Mouse (Mus musculus) spleen, adult 2 months (tissue): ENCODE results near the gene Neurl2. TPM values are rescaled to one million over a fixed set of nuclear protein-coding genes. Genes with fewer than 3 reads are reported as not detected.
"Not testable (repeated sequence)": the region's sequence is repeated elsewhere in the genome, so short reads cannot be mapped to it uniquely, and the experiment has no call there.

ENCODE experiments used
- DNase-seq, 2 experiments: peaks; one replicate each; pipeline versions ENCODE4 v3.0.0 to v3.0.0-alpha.2; 2012 to 2021; ENCODE audit warnings: low spot score in 2 of 2, low read depth in 1 of 2
- H3K27ac ChIP-seq: fragments of 200-500 bp; 2 replicates; pipeline ENCODE4 v1.5.1; 2012; ENCODE audit warnings: low read length, inconsistent platforms; ENCODE audit not compliant: insufficient read depth
- H3K27me3 ChIP-seq: fragments of 200-500 bp; 2 replicates; pipeline ENCODE4 v1.6.1; 2012; ENCODE audit warnings: mild to moderate bottlenecking, moderate library complexity, low read length, inconsistent platforms; ENCODE audit not compliant: control insufficient read depth, insufficient read depth
- H3K36me3 ChIP-seq: fragments of 200-500 bp; 2 replicates; pipeline ENCODE4 v1.6.1; 2012; ENCODE audit warnings: mild to moderate bottlenecking, low read length, inconsistent platforms; ENCODE audit not compliant: control insufficient read depth, insufficient read depth
- H3K4me1 ChIP-seq: fragments of 200-500 bp; 2 replicates; pipeline ENCODE4 v1.6.1; 2011; ENCODE audit warnings: inconsistent platforms; ENCODE audit not compliant: control insufficient read depth, insufficient read depth, insufficient read length
- H3K4me3 ChIP-seq: fragments of 200-500 bp; 2 replicates; pipeline ENCODE4 v1.5.1; 2011; ENCODE audit warnings: mild to moderate bottlenecking, inconsistent platforms; ENCODE audit not compliant: insufficient read depth, insufficient read length; ENCODE audit errors: extremely low read depth
- CTCF ChIP-seq: fragments of 200-500 bp; IDR thresholded peaks from 2 replicates; pipeline ENCODE4 v1.5.1; 2011; ENCODE audit warnings: mild to moderate bottlenecking, inconsistent platforms; ENCODE audit not compliant: insufficient read depth, insufficient read length, insufficient replicate concordance; ENCODE audit errors: extremely low read depth
- POLR2A ChIP-seq: fragments of 200-500 bp; IDR thresholded peaks from 2 replicates; pipeline ENCODE4 v1.6.1; 2011; ENCODE audit warnings: low read depth, low read length, inconsistent platforms
- WGBS: fragments of 180-500 bp; shearing (Covaris S2); methylation state at CpG from one replicate; pipeline ENCODE4 v1.1.7; 2018; 5-methylcytosine and 5-hydroxymethylcytosine counted together
- polyA plus RNA-seq: library from polyadenylated mRNA; depleted of rRNA; stranded (reverse); fragments of >200 nt; gene quantifications from 2 replicates; pipeline ENCODE4 v1.2.3, GENCODE M21; 2012

The Neurl2 gene
- polyA plus RNA-seq, 1 experiment, result 5.7 TPM

DNA sequence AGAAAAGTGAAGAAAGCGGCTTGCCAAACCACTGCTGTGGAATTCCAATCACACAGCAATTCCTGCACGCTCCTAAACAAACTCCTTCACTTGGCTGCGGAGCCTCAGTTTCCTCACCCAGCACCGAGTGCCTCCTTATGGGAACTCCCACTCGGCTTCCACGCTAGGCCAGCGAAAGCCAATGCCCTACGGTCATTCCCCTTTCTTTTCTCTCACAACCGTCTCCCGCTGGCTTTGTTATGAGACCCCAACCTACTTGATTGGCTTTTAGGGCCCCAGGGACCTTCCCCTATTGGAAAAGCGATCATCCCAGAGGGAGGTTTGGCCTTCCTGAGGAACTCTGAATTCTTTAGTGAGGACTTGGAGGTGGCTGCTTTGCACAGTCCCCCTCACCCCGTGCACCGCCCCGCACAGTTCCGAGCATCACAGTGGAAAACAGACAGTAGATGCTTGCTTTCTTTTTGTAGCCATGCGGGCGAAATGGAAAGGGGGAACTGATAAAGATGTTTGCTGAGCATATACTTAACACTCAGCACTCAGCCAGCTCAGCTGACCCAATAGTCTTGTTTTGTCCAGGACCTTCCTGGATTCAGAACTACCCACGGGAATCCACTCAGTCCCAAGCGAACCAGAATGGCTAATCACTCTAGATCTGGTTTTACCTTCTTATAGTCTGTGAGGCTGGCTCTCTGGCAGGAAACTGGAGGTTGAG lies 24.7 kb upstream of the Neurl2 start:
- Histone ChIP-seq H3K4me3 (peak overlapping the region; percentile 65; the same call in 1 of the 2 replicates), H3K27me3 (peaks cover 10% of the 10 kb centered on the region), H3K36me3 (no peaks in the 10 kb centered on the region), H3K4me1 (peaks cover 17% of the 10 kb centered on the region), H3K27ac (no peak overlapping the region)
- TF ChIP-seq POLR2A, result no peak
- TF ChIP-seq CTCF, result no peak
- DNase-seq, result no peak
- 13% methylated on average over 19 of the region's 19 CpGs for WGBS

DNA sequence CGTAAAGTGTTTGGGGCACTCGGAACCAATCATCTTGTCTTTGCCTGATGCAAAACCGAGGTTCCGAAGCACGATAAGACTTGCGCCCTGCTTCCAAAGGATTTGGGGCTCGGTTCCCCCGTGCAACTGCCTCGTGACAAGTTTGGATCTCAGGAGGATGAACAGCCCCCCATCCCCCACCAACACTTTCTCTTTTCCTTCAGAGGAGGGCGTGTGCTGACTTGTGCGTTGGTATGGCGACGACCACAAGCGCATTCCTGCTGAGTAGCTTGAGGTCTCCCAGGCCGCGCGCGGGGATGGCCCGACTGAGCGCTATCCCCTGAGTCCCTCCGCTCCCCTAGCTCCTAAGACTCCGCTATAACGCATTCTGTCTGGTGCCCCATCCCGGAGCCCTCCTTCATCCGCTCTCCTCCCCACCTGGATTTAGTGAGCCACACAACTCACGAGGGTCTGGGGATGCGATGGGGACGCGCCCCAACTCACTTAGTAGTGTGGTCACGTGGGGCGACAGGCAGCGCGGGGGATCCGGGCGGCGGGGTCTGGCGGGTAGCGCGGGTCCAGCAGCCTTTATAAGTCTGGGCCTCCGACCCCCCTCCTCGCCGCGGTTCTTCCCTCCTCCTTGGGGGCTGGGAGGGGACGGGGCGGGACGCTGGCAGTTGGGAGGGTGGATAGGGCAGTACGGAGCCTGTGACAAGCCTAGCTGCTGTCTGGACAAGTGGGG lies 24.0 kb upstream of the Neurl2 start, which contains the start of gene Pltp:
Gene Pltp, minus strand, starts transcription at position 611 of the 721 bp plus-strand sequence.
- peak in 1 of 2 experiments; percentile 44 for DNase-seq
- H3K27me3 ChIP-seq, result peaks cover 10% of the 10 kb centered on the region
- H3K27ac ChIP-seq, result no peak within 1 kb of the TSS
- H3K36me3 ChIP-seq, result no peaks in the 10 kb centered on the region
- 1% methylated on average over 47 of the region's 47 CpGs for WGBS
- H3K4me1 ChIP-seq, result peaks cover 12% of the 10 kb centered on the region
- TF ChIP-seq POLR2A, result no peak
- no peak for TF ChIP-seq CTCF
- H3K4me3 ChIP-seq, result peak within 1 kb of the TSS; percentile 65

DNA sequence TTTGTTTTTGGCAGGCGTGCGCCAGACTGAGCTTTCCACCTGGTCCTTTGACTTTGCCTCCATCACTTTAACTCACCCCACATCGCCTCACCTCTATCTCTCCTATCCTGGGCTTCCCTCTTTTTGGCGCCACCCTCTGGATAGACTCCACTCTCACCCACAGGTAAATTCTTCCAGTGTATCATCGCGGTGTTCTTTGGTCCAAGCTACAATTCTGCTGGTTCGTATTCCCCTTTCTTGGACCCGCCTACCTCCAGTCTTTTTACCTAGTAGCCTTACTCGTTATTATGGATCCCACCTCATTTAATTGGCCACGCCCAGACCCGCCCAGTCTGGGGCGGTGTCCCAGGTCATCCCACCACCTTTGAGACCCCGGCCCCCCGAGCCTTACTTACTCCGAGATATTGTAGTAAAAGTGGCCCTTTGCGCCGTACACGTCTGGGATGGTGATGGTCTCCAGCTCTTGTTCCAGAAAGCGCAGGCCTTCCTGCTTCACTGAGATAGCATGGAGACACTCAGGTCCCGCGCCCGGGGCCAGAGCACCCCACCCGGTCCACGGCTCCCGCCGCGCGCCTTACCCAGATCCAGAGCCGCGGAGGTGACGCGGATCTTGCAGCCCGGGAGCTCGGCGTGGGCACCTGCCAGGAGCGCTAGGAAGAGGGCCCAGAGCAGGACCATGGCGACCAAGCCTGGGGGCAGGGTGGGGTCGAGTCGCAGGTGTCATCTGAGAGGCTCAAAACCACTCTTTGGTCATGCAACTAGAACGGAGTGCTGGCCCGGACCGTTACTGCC lies 23.2 kb upstream of the Neurl2 start:
- TF ChIP-seq CTCF (no peak), POLR2A (no peak)
- peaks cover 11% of the 10 kb centered on the region; the same call in 1 of the 2 replicates for H3K4me1 ChIP-seq
- peak overlapping the region; percentile 65 for H3K4me3 ChIP-seq
- H3K36me3 ChIP-seq, result no peaks in the 10 kb centered on the region
- 3% methylated on average over 42 of the region's 42 CpGs for WGBS
- DNase-seq, result no peak
- peaks cover 10% of the 10 kb centered on the region for H3K27me3 ChIP-seq
- no peak overlapping the region for H3K27ac ChIP-seq

DNA sequence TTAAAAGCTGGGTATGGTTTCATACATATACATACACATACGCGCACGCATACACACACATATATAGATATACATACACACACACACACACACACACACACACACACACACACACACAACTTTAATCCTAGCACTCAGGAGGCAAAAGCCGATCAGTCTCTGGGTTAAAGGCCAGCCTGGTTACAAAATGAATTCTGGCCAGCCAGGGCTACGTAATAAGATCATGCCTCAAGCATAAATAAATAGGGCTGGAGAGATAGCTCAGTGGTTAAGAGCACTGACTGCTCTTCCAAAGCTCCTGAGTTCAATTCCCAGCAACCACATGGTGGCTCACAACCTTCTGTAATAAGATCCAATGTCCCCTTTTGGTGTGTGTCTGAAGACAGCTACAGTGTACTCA lies 22.3 kb upstream of the Neurl2 start:
- Histone ChIP-seq H3K4me1 (peaks cover 11% of the 10 kb centered on the region; the same call in 1 of the 2 replicates), H3K27me3 (peaks cover 10% of the 10 kb centered on the region)
- 91% methylated on average over 5 of the region's 5 CpGs for WGBS
- not testable (repeated sequence) for H3K4me3 ChIP-seq, H3K27ac ChIP-seq, H3K36me3 ChIP-seq, DNase-seq

DNA sequence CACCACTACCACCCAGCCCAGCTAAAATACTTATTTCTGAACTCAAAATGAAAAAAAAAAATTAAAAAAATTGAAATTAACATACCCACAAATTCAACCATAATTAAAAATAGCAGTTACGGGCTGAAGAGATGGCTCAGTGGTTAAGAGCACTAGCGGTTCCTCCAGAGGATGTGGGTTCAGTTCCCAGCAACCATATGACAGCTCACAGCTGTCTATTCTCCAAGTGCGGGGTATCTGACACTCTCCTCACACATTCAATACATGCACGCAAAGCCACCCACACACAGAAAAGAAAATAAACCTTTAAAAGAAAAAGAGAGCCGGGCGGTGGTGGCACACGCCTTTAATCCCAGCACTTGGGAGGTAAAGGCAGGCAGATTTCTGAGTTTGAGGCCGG lies 16.8 kb upstream of the Neurl2 start:
- DNase-seq, result peak in 1 of 2 experiments; percentile 36
- TF ChIP-seq CTCF (no peak), POLR2A (no peak)
- Histone ChIP-seq H3K27me3 (no peaks in the 10 kb centered on the region), H3K36me3 (no peaks in the 10 kb centered on the region), H3K27ac (no peak overlapping the region; the same call in 1 of the 2 replicates), H3K4me3 (no peak overlapping the region), H3K4me1 (peaks cover 4% of the 10 kb centered on the region; the same call in 1 of the 2 replicates)
- WGBS, result 32% methylated on average over 8 of the region's 8 CpGs

DNA sequence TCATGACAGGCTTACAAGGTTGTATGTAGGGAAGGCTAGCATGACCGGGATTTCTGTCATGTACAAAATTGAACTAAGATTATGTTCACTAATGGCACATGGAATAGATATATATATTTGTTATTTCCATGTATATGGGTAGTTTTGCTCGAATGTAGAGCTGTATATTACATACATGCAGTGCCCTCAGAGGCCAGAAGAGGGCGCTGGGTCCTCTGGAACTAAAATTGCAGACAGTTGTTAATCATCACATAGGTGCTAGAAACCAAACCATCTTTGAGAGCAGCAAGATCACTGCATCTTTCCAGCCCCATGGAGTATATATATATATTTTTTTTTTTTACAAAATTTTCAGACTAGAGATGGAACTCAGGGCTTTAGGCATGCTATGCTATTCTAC lies 12.5 kb upstream of the Neurl2 start:
- no peaks in the 10 kb centered on the region for H3K27me3 ChIP-seq
- DNase-seq, result no peak
- 48% methylated on average over 3 of the region's 3 CpGs for WGBS
- no peak for TF ChIP-seq CTCF
- TF ChIP-seq POLR2A, result no peak
- H3K36me3 ChIP-seq, result no peaks in the 10 kb centered on the region
- H3K4me1 ChIP-seq, result peaks cover 4% of the 10 kb centered on the region; the same call in 1 of the 2 replicates
- no peak overlapping the region for H3K27ac ChIP-seq
- no peak overlapping the region for H3K4me3 ChIP-seq
